Mouse (Mus musculus) midbrain, embryonic 16.5 days (tissue): ENCODE results near the gene Hspa12b. TPM values are rescaled to one million over a fixed set of nuclear protein-coding genes. Genes with fewer than 3 reads are reported as not detected.

Experiments
- ATAC-seq: fragments of 200-750 bp; cut with Nextera tagmentation; 2 replicates; pipeline ENCODE4 v1.8.0; 2017; ENCODE audit warnings: moderate TSS enrichment
- H3K27ac ChIP-seq: fragments of 300-500 bp; sonication (generic); 2 replicates; pipeline ENCODE4 v1.5.1; 2014; ENCODE audit warnings: mild to moderate bottlenecking, low read length, mixed read lengths
- H3K27me3 ChIP-seq: fragments of 300-500 bp; sonication (generic); 2 replicates; pipeline ENCODE4 v1.6.1; 2014; ENCODE audit warnings: low read depth, low read length, mixed read lengths; ENCODE audit not compliant: control insufficient read depth, insufficient read depth
- H3K36me3 ChIP-seq: fragments of 300-500 bp; sonication (generic); 2 replicates; pipeline ENCODE4 v1.6.1; 2014; ENCODE audit warnings: mild to moderate bottlenecking, low read length, moderate library complexity, mixed read lengths; ENCODE audit not compliant: control insufficient read depth, insufficient read depth
- H3K4me1 ChIP-seq: fragments of 300-500 bp; sonication (generic); 2 replicates; pipeline ENCODE4 v1.6.1; 2014; ENCODE audit warnings: mild to moderate bottlenecking, low read length, mixed read lengths; ENCODE audit not compliant: control insufficient read depth, insufficient read depth
- H3K4me2 ChIP-seq: fragments of 300-500 bp; sonication (generic); 2 replicates; pipeline ENCODE4 v1.6.1; 2014; ENCODE audit warnings: mild to moderate bottlenecking, low read length, mixed read lengths
- H3K4me3 ChIP-seq: fragments of 300-500 bp; sonication (generic); 2 replicates; pipeline ENCODE4 v1.5.1; 2014; ENCODE audit warnings: low read depth, mild to moderate bottlenecking, low read length, moderate library complexity, mixed read lengths
- H3K9ac ChIP-seq: fragments of 300-500 bp; sonication (generic); 2 replicates; pipeline ENCODE4 v1.6.1; 2014; ENCODE audit warnings: low read depth, low read length, mixed read lengths
- H3K9me3 ChIP-seq: fragments of 300-500 bp; sonication (generic); replicated peaks from 2 replicates; pipeline ENCODE4 v1.6.1; 2014; ENCODE audit warnings: mild to moderate bottlenecking, low read length, mixed read lengths; ENCODE audit not compliant: control insufficient read depth, poor library complexity, severe bottlenecking
- WGBS: fragments of 180-500 bp; shearing (Covaris S2); extraction: QIAGEN DNeasy Blood & Tissue Kit; methylation state at CpG from one replicate; pipeline ENCODE4 v1.1.7; 2014; 5-methylcytosine and 5-hydroxymethylcytosine counted together
- polyA plus RNA-seq: library from polyadenylated mRNA; unstranded; fragments of >200 nt; fragmentation: Nextera tagmentation; extraction: Ambion mirVana; gene quantifications from 2 replicates; pipeline ENCODE4 v1.2.1, GENCODE M21; 2015

Gene Hspa12b
- polyA plus RNA-seq, 1 experiment from 2014 or later = 5.0 TPM

DNA sequence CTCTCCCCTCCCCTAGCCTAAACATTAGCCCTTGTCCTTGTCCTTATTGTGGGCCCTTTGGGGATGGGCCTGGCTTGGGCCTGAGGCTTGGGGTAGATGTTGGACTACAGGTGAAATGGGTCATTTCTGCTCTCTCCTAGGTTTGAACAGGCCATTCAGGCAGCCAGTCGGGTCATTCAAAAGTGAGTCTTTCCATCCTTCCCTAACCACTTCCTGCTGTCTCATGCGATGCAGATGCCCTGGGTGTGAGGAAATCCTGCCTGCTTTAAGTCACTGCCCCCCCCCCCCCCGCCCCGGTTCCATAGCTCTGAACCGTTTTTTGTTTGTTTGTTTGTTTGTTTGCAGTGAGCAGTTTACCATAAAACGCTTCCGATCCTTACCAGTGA lies 63.9 kb downstream of the Hspa12b start:
- Histone ChIP-seq H3K9me3 (no peaks in the 10 kb centered on the region), H3K4me2 (no peak overlapping the region), H3K4me3 (no peak overlapping the region), H3K36me3 (peaks cover 7% of the 10 kb centered on the region; the same call in 1 of the 2 replicates), H3K27me3 (no peaks in the 10 kb centered on the region), H3K27ac (no peak overlapping the region), H3K9ac (no peak overlapping the region; the same call in 1 of the 2 replicates), H3K4me1 (peaks cover 19% of the 10 kb centered on the region)
- WGBS = 65% methylated on average over 7 of the region's 7 CpGs
- ATAC-seq = no peak

Other genes with a start within 250 kb of the Hspa12b start
- 98.1 and 108 TPM in 2 replicates for gene 4930402H24Rik, start 220.9 kb upstream of the Hspa12b start, polyA plus RNA-seq
- gene Atrn, start 220.8 kb upstream of the Hspa12b start, polyA plus RNA-seq = 15.0 TPM in 2 replicates
- 45.9 and 49.8 TPM in 2 replicates for gene Gfra4, start 84.2 kb upstream of the Hspa12b start, polyA plus RNA-seq
- gene Adam33, start 63.5 kb upstream of the Hspa12b start, polyA plus RNA-seq = 1.2 and 1.5 TPM in 2 replicates
- gene Siglec1, start 40.5 kb upstream of the Hspa12b start, polyA plus RNA-seq = 0.15 and 0.18 TPM in 2 replicates
- gene Gm11037, start 6.2 kb downstream of the Hspa12b start, polyA plus RNA-seq = not detected in 2 replicates
- 74.0 and 74.1 TPM in 2 replicates for gene 1700037H04Rik, start 32.8 kb downstream of the Hspa12b start, polyA plus RNA-seq
- 11.1 and 11.7 TPM in 2 replicates for gene Cenpb, start 52.8 kb downstream of the Hspa12b start, polyA plus RNA-seq
- 16.2 and 18.5 TPM in 2 replicates for gene Cdc25b, start 59.7 kb downstream of the Hspa12b start, polyA plus RNA-seq
- 9.5 and 11.2 TPM in 2 replicates for gene Spef1, start 60.0 kb downstream of the Hspa12b start, polyA plus RNA-seq
- 33.0 and 34.7 TPM in 2 replicates for gene Ap5s1, start 79.8 kb downstream of the Hspa12b start, polyA plus RNA-seq
- 6.7 and 6.9 TPM in 2 replicates for gene Mavs, start 106.8 kb downstream of the Hspa12b start, polyA plus RNA-seq
- 20.3 and 22.6 TPM in 2 replicates for gene Pank2, start 135.2 kb downstream of the Hspa12b start, polyA plus RNA-seq
- 20.1 and 21.1 TPM in 2 replicates for gene Rnf24, start 225.6 kb downstream of the Hspa12b start, polyA plus RNA-seq